Mouse (Mus musculus): Measurements from ENCODE around the gene Psma7.

DNA sequence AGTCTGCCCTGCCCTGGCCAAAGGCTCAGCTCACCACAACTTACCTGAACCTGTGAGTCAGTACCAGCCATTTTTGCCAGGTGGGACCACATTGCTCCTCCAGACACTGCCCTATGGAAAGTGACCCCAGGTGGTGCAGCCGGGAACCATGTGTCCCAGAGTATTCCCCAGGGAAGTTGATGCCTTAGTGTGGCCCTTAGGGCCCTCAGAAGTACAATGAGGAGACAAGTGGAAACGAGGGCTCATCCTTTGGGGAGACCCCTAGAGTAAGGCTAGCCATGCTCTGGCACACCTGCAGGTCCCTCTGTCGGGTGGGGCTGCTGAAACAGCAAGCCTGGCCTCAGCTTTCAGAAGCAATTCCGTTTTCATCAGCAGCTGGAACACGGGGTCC, 44.4 kb upstream of the Psma7 start:
- no peak for TF ChIP-seq CTCF (IDR thresholded peaks at IDR 0.05; ENCODE audit: control insufficient read depth, insufficient read depth, insufficient replicate concordance, low read depth, low read length)
- TF ChIP-seq POLR2A (IDR thresholded peaks at IDR 0.05; ENCODE audit: control insufficient read depth, low read depth, low read length): no peak
